Mouse (Mus musculus): ENCODE results near the gene Prdm4.

The Prdm4 gene

GRCm38 (mm10) chr10:85916498-85917309 is at the start of gene Prdm4:
Gene Prdm4, minus strand, starts transcription at chr10:85917142.
- DNase-seq (ENCODE audit: low spot score): peak; percentile 99

- DNase-seq (ENCODE audit: low spot score): no peak
Observed at GRCm38 (mm10) chr10:85966476-85966875, 49.5 kb upstream of the Prdm4 start.

GRCm38 (mm10) chr10:85964316-85964715 is 47.4 kb upstream of the Prdm4 start:
- no peak for DNase-seq (ENCODE audit: low spot score)

- DNase-seq (ENCODE audit: low spot score): no peak
Observed at GRCm38 (mm10) chr10:85962897-85963296, 46.0 kb upstream of the Prdm4 start.

GRCm38 (mm10) chr10:85957464-85957950 is 40.6 kb upstream of the Prdm4 start, which contains the start of gene Rtcb:
Gene Rtcb, minus strand, starts transcription at chr10:85957823.
- peak; percentile 96 for DNase-seq (ENCODE audit: low spot score)

GRCm38 (mm10) chr10:85956871-85957419 is 40.0 kb upstream of the Prdm4 start:
- peak; percentile 40 for DNase-seq (ENCODE audit: low spot score)

GRCm38 (mm10) chr10:85954429-85954828 is 37.5 kb upstream of the Prdm4 start:
- DNase-seq (ENCODE audit: low spot score): no peak

- no peak for DNase-seq (ENCODE audit: low spot score)
Observed at GRCm38 (mm10) chr10:85953401-85953800, 36.5 kb upstream of the Prdm4 start.

GRCm38 (mm10) chr10:85951765-85952443 is 35.0 kb upstream of the Prdm4 start:
- no peak for DNase-seq (ENCODE audit: low spot score)

- DNase-seq (ENCODE audit: low spot score): no peak
Observed at GRCm38 (mm10) chr10:85948483-85949196, 31.7 kb upstream of the Prdm4 start.

- no peak for DNase-seq (ENCODE audit: low spot score)
Observed at GRCm38 (mm10) chr10:85936280-85936965, 19.5 kb upstream of the Prdm4 start.

GRCm38 (mm10) chr10:85929962-85930361 is 13.0 kb upstream of the Prdm4 start:
- no peak for DNase-seq (ENCODE audit: low spot score)

- DNase-seq (ENCODE audit: low spot score): peak; percentile 7
Observed at GRCm38 (mm10) chr10:85929208-85929591, 12.3 kb upstream of the Prdm4 start.

- DNase-seq (ENCODE audit: low spot score): peak; percentile 85
Observed at GRCm38 (mm10) chr10:85928499-85929207, 11.7 kb upstream of the Prdm4 start.

GRCm38 (mm10) chr10:85927676-85928445 is 10.9 kb upstream of the Prdm4 start, which contains the start of gene Ascl4:
Gene Ascl4, plus strand, starts transcription at chr10:85927681.
- peak; percentile 52 for DNase-seq (ENCODE audit: low spot score)

- no peak for DNase-seq (ENCODE audit: low spot score)
Observed at GRCm38 (mm10) chr10:85879886-85880486, 37.0 kb downstream of the Prdm4 start.

- no peak for DNase-seq (ENCODE audit: low spot score)
Observed at GRCm38 (mm10) chr10:85875812-85876211, 41.1 kb downstream of the Prdm4 start.

GRCm38 (mm10) chr10:85873861-85874544 is 42.9 kb downstream of the Prdm4 start:
- no peak for DNase-seq (ENCODE audit: low spot score)

- no peak for DNase-seq (ENCODE audit: low spot score)
Observed at GRCm38 (mm10) chr10:85872479-85872773, 44.5 kb downstream of the Prdm4 start.
